In genomic region chr13:45514832-45515422, GRCm38 (mm10) we compare ENCODE assay signal across 11 mouse cellular contexts. TPM values are rescaled to one million over a fixed set of nuclear protein-coding genes. Genes with fewer than 3 reads are reported as not detected.
A peak's percentile ranks its signal among the peaks of the same experiment; 100 is the strongest.
DNase-seq lines count a peak whose midpoint lies in the region; ATAC-seq lines count a peak whose summit lies in the region.
"Had no signal": no experiment of that assay in that cellular context is flagged by ENCODE, and none has a peak within 500 bp of the region (broad histone marks: within the 10 kb centered on the region; RNA-seq: fewer than 3 reads in every experiment).

No protein-coding gene starts in this region.

- H3K27ac ChIP-seq in heart, embryonic 15.5 days: 0 out of 2 replicates have a peak overlapping the region, but pooled peaks have one; percentile 51
- peak overlapping the region; percentile 13; the same call in 1 of the 2 replicates for H3K27ac ChIP-seq in embryonic facial prominence, embryonic 14.5 days (replicated peaks; ENCODE audit: low read depth, low read length)
- H3K27ac ChIP-seq: hindbrain, embryonic 10.5 days had no signal

- peaks cover 5% of the 10 kb centered on the region; the same call in 1 of the 2 replicates for H3K36me3 ChIP-seq in heart, embryonic 15.5 days
- no peaks in the 10 kb centered on the region for H3K36me3 ChIP-seq in embryonic facial prominence, embryonic 14.5 days (ENCODE audit: control insufficient read depth, insufficient read depth, low read length)

- WGBS in heart, embryonic 15.5 days: 42% methylated on average over 8 of the region's 8 CpGs
- WGBS in embryonic facial prominence, embryonic 14.5 days: 23% methylated on average over 8 of the region's 8 CpGs

- H3K4me3 ChIP-seq in heart, embryonic 15.5 days: no peak overlapping the region
- no peak overlapping the region for H3K4me3 ChIP-seq in embryonic facial prominence, embryonic 14.5 days (ENCODE audit: low read depth, low read length)
- H3K4me3 ChIP-seq: hindbrain, embryonic 10.5 days had no signal

- H3K27me3 ChIP-seq in heart, embryonic 15.5 days: no peaks in the 10 kb centered on the region
- no peaks in the 10 kb centered on the region for H3K27me3 ChIP-seq in embryonic facial prominence, embryonic 14.5 days (replicated peaks; ENCODE audit: control insufficient read depth, insufficient read depth, low read length)

- no peaks in the 10 kb centered on the region for H3K9me3 ChIP-seq in heart, embryonic 15.5 days (replicated peaks)
- H3K9me3 ChIP-seq in embryonic facial prominence, embryonic 14.5 days (ENCODE audit: control insufficient read depth, low read length): no peaks in the 10 kb centered on the region
- H3K9me3 ChIP-seq: hindbrain, embryonic 10.5 days had no signal

- peaks cover 69% of the 10 kb centered on the region for H3K4me1 ChIP-seq in heart, embryonic 15.5 days (replicated peaks)
- peaks cover 49% of the 10 kb centered on the region for H3K4me1 ChIP-seq in embryonic facial prominence, embryonic 14.5 days (ENCODE audit: control insufficient read depth, insufficient read depth, low read length)

- ATAC-seq in heart, embryonic 15.5 days (replicated peaks; ENCODE audit: insufficient number of reproducible peaks, insufficient read depth, low FRiP score, low read depth): no peak
- no peak for ATAC-seq in embryonic facial prominence, embryonic 14.5 days (ENCODE audit: low read depth)

- H3K9ac ChIP-seq in heart, embryonic 15.5 days: no peak overlapping the region
- no peak overlapping the region for H3K9ac ChIP-seq in embryonic facial prominence, embryonic 14.5 days (ENCODE audit: low read depth, low read length)

- intact Hi-C loops in heart, postnatal 36 days (cut with DNase I): no loop called here

- no peak for DNase-seq in heart, postnatal 36 days
- peak; percentile 51 for DNase-seq in kidney, postnatal 14 days
- no peak for DNase-seq in kidney, postnatal 4 days
- DNase-seq in MN1 (ENCODE audit: low spot score): peak; percentile 52
- DNase-seq in embryonic facial prominence, embryonic 14.5 days (ENCODE audit: low spot score): peak; percentile 58
- DNase-seq in c-Kit-positive CD71-positive TER-119-positive erythroid progenitor cells, embryonic 14.5 days (ENCODE audit: low spot score): no peak
- no peak for DNase-seq in layer of hippocampus, adult 9-10 months (ENCODE audit: low spot score)
- DNase-seq: cerebellum, postnatal 14 days; midbrain, embryonic 14.5 days had no signal

- H3K4me2 ChIP-seq in heart, embryonic 15.5 days: no peak overlapping the region
- H3K4me2 ChIP-seq in embryonic facial prominence, embryonic 14.5 days (ENCODE audit: low read depth, low read length): peak overlapping the region; percentile 11; the same call in 1 of the 2 replicates

RNA-seq across cellular contexts. Expression of gene Gmpr, which starts 7.7 kb away (rescaled TPM):
- polyA plus RNA-seq in heart, embryonic 15.5 days (2015; fragmentation: Nextera tagmentation; extraction: Ambion mirVana): 180 and 185 TPM in 2 replicates
- 100 to 1,000 TPM; 174 to 188 TPM for total RNA-seq in heart, postnatal 36 days (2021)
- 46.4 and 51.5 TPM in 2 replicates for polyA plus RNA-seq in embryonic facial prominence, embryonic 14.5 days (2014; fragmentation: Nextera tagmentation; extraction: Ambion mirVana)

Comparison
In these comparisons a context has a peak if more than half of its experiments do, and no peak if none do; other contexts are left out.
1. DNase-seq: peak in kidney, postnatal 14 days (single experiment), MN1 (single experiment) and embryonic facial prominence, embryonic 14.5 days (single experiment); none in heart, postnatal 36 days (0 of 2), kidney, postnatal 4 days (0 of 2), c-Kit-positive CD71-positive TER-119-positive erythroid progenitor cells, embryonic 14.5 days (single experiment) and layer of hippocampus, adult 9-10 months (single experiment).